Mouse (Mus musculus) ovary, adult 2 months (tissue): ENCODE data around the gene Rrp1b. TPM values are rescaled to one million over a fixed set of nuclear protein-coding genes. Genes with fewer than 3 reads are reported as not detected.

Source experiments
- polyA plus RNA-seq: library from polyadenylated mRNA; depleted of rRNA; stranded (reverse); fragments of >200 nt; gene quantifications from 2 replicates; pipeline ENCODE4 v1.2.3, GENCODE M21; 2012; rRNA removed

Gene Rrp1b
- polyA plus RNA-seq, result 12.9 and 21.8 TPM in 2 replicates

GRCm38 (mm10) chr17:32035609-32036508 lies at the start of gene Rrp1b, which contains the start of gene Hsf2bp:
Gene Rrp1b, plus strand, starts transcription at chr17:32036100.
Gene Hsf2bp, minus strand, starts transcription at chr17:32036349.

Other genes with a start within 250 kb of the Rrp1b start
- 31.5 and 33.7 TPM in 2 replicates for gene Sik1, start 180.3 kb upstream of the Rrp1b start, polyA plus RNA-seq
- gene Hsf2bp, start 249 bp downstream of the Rrp1b start, polyA plus RNA-seq, result 0.37 and 0.48 TPM in 2 replicates
- gene Notch3, start 130.8 kb downstream of the Rrp1b start, polyA plus RNA-seq, result 55.4 and 66.8 TPM in 2 replicates
- 0.84 and 1.4 TPM in 2 replicates for gene Ephx3, start 153.4 kb downstream of the Rrp1b start, polyA plus RNA-seq
- gene Brd4, start 248.6 kb downstream of the Rrp1b start, polyA plus RNA-seq, result 40.1 and 44.5 TPM in 2 replicates